Comparison of ENCODE assay signal across 8 mouse cellular contexts in genomic region chr2:156311441-156311840, GRCm38 (mm10). TPM values are rescaled to one million over a fixed set of nuclear protein-coding genes. Genes with fewer than 3 reads are reported as not detected.
A peak's percentile ranks its signal among the peaks of the same experiment; 100 is the strongest.
DNase-seq lines count a peak whose midpoint lies in the region; ATAC-seq and TF ChIP-seq lines count a peak whose summit lies in the region.

No protein-coding gene starts in this region.

- H3K27ac ChIP-seq in heart, embryonic 12.5 days (ENCODE audit: poor library complexity, severe bottlenecking), result peak overlapping the region; percentile 92
- H3K27ac ChIP-seq in heart, postnatal 0 days (ENCODE audit: low read depth), result peak overlapping the region; percentile 99
- peak overlapping the region; percentile 98 for H3K27ac ChIP-seq in midbrain, embryonic 12.5 days (replicated peaks)

- peak overlapping the region; percentile 87 for H3K4me2 ChIP-seq in heart, embryonic 12.5 days
- H3K4me2 ChIP-seq in heart, postnatal 0 days (ENCODE audit: low read depth, low read length), result peak overlapping the region; percentile 91
- H3K4me2 ChIP-seq in midbrain, embryonic 12.5 days (replicated peaks), result peak overlapping the region; percentile 83

- H3K9me3 ChIP-seq in heart, embryonic 12.5 days (replicated peaks), result no peaks in the 10 kb centered on the region; the same call in 1 of the 2 replicates
- peaks cover 4% of the 10 kb centered on the region; the same call in 1 of the 2 replicates for H3K9me3 ChIP-seq in E14TG2a.4 (ENCODE audit: low read length)
- no peaks in the 10 kb centered on the region for H3K9me3 ChIP-seq in heart, postnatal 0 days (replicated peaks; ENCODE audit: control insufficient read depth, low read length)
- no peaks in the 10 kb centered on the region for H3K9me3 ChIP-seq in midbrain, embryonic 12.5 days

- peak overlapping the region; percentile 78 for H3K4me3 ChIP-seq in heart, embryonic 12.5 days
- H3K4me3 ChIP-seq in E14TG2a.4 (replicated peaks; ENCODE audit: low read length), result peak overlapping the region; percentile 89
- H3K4me3 ChIP-seq in heart, postnatal 0 days (ENCODE audit: low read depth, low read length), result peak overlapping the region; percentile 80
- H3K4me3 ChIP-seq in midbrain, embryonic 12.5 days, result peak overlapping the region; percentile 92

- H3K27me3 ChIP-seq in heart, embryonic 12.5 days (replicated peaks), result no peaks in the 10 kb centered on the region
- no peaks in the 10 kb centered on the region for H3K27me3 ChIP-seq in E14TG2a.4 (ENCODE audit: insufficient read depth, low read length)
- H3K27me3 ChIP-seq in heart, postnatal 0 days (ENCODE audit: control insufficient read depth, insufficient read depth, low read length), result no peaks in the 10 kb centered on the region
- no peaks in the 10 kb centered on the region for H3K27me3 ChIP-seq in midbrain, embryonic 12.5 days

- no peak for TF ChIP-seq CTCF in E14TG2a.4 (conservative IDR thresholded peaks at IDR 0.05; ENCODE audit: low read length)
- TF ChIP-seq CTCF in heart, postnatal 0 days (IDR thresholded peaks at IDR 0.05; ENCODE audit: low read depth), result no peak

- TF ChIP-seq EP300 in heart, postnatal 0 days (IDR thresholded peaks at IDR 0.05; ENCODE audit: low read depth), result no peak

- ATAC-seq in heart, embryonic 12.5 days (ENCODE audit: insufficient number of reproducible peaks, low FRiP score), result no peak
- no peak for ATAC-seq in heart, postnatal 0 days (ENCODE audit: insufficient read depth, low read depth)
- no peak for ATAC-seq in midbrain, embryonic 12.5 days (ENCODE audit: low FRiP score, low read depth)

- peaks cover 10% of the 10 kb centered on the region for H3K4me1 ChIP-seq in heart, embryonic 12.5 days (replicated peaks)
- peaks cover 7% of the 10 kb centered on the region for H3K4me1 ChIP-seq in E14TG2a.4 (replicated peaks; ENCODE audit: low read depth, low read length)
- no peaks in the 10 kb centered on the region for H3K4me1 ChIP-seq in heart, postnatal 0 days (ENCODE audit: control insufficient read depth, insufficient read depth)
- peaks cover 10% of the 10 kb centered on the region; the same call in 1 of the 2 replicates for H3K4me1 ChIP-seq in midbrain, embryonic 12.5 days

- WGBS in heart, embryonic 12.5 days, result 21% methylated on average over 8 of the region's 8 CpGs
- WGBS in heart, postnatal 0 days, result 16% methylated on average over 8 of the region's 8 CpGs
- 21% methylated on average over 8 of the region's 8 CpGs for WGBS in midbrain, embryonic 12.5 days

- H3K9ac ChIP-seq in heart, embryonic 12.5 days, result peak overlapping the region; percentile 95
- peak overlapping the region; percentile 92 for H3K9ac ChIP-seq in heart, postnatal 0 days (replicated peaks; ENCODE audit: low read depth, low read length)
- peak overlapping the region; percentile 94 for H3K9ac ChIP-seq in midbrain, embryonic 12.5 days (replicated peaks)

- DNase-seq in heart, postnatal 4 days, result no peak
- DNase-seq in heart, postnatal 0 days (ENCODE audit: low spot score), result no peak
- DNase-seq in right cerebral cortex, postnatal 4 days, result no peak
- no peak for DNase-seq in frontal cortex, postnatal 36 days (ENCODE audit: low spot score in 2 of 2)
- DNase-seq in spleen, postnatal 14 days (ENCODE audit: low spot score in 2 of 2), result no peak

- H3K36me3 ChIP-seq in heart, embryonic 12.5 days, result peaks cover 28% of the 10 kb centered on the region
- peaks cover 45% of the 10 kb centered on the region for H3K36me3 ChIP-seq in E14TG2a.4 (ENCODE audit: insufficient read depth, low read length)
- no peaks in the 10 kb centered on the region for H3K36me3 ChIP-seq in heart, postnatal 0 days (replicated peaks; ENCODE audit: control insufficient read depth, insufficient read depth, low read length)
- H3K36me3 ChIP-seq in midbrain, embryonic 12.5 days, result peaks cover 19% of the 10 kb centered on the region; the same call in 1 of the 2 replicates

RNA-seq across cellular contexts. Expression of gene Cnbd2, which starts 0.7 kb away (rescaled TPM):
- polyA plus RNA-seq in heart, embryonic 12.5 days (2016; fragmentation: Nextera tagmentation; extraction: Ambion mirVana), result 2.9 and 3.3 TPM in 2 replicates
- total RNA-seq in heart, postnatal 4 days (2021), result 1 to 10 TPM in 1 of 2 experiments, under 1 TPM in 1; 0.88 to 1.5 TPM
- 0.12 and 1.1 TPM in 2 replicates for total RNA-seq in heart, postnatal 0 days (2014; rRNA removed; ENCODE audit: low replicate concordance)
- polyA plus RNA-seq in heart, postnatal 0 days (2015; fragmentation: Nextera tagmentation; extraction: Ambion mirVana), result 3.3 and 3.7 TPM in 2 replicates
- 5.9 and 6.3 TPM in 2 replicates for polyA plus RNA-seq in midbrain, embryonic 12.5 days (2016; fragmentation: Nextera tagmentation; extraction: Ambion mirVana)

RNA-seq across cellular contexts. Expression of gene Scand1, which starts 1.1 kb away (rescaled TPM):
- polyA plus RNA-seq in heart, embryonic 12.5 days (2016; fragmentation: Nextera tagmentation; extraction: Ambion mirVana), result 77.2 and 79.9 TPM in 2 replicates
- 10 to 100 TPM; 84.4 to 88.3 TPM for total RNA-seq in heart, postnatal 4 days (2021)
- total RNA-seq in heart, postnatal 0 days (2014; rRNA removed; ENCODE audit: low replicate concordance), result 214 and 265 TPM in 2 replicates
- 82.3 and 90.2 TPM in 2 replicates for polyA plus RNA-seq in heart, postnatal 0 days (2015; fragmentation: Nextera tagmentation; extraction: Ambion mirVana)
- 119 and 122 TPM in 2 replicates for polyA plus RNA-seq in midbrain, embryonic 12.5 days (2016; fragmentation: Nextera tagmentation; extraction: Ambion mirVana)
